Mouse (Mus musculus): ENCODE data around the gene Ndufa6. TPM values are rescaled to one million over a fixed set of nuclear protein-coding genes. Genes with fewer than 3 reads are reported as not detected.
"Not testable (repeated sequence)": the region's sequence is repeated elsewhere in the genome, so short reads cannot be mapped to it uniquely, and the experiment has no call there.

Gene Ndufa6
- 393 and 403 TPM in 2 replicates for polyA plus RNA-seq (2014; fragmentation: Nextera tagmentation; extraction: Ambion mirVana)

GRCm38 (mm10) chr15:82354126-82354945, at the start of gene Ndufa6:
Gene Ndufa6, minus strand, starts transcription at chr15:82354322.
- peaks cover 14% of the 10 kb centered on the region for H3K36me3 ChIP-seq (ENCODE audit: control insufficient read depth, insufficient read depth, low read length)
- peak within 1 kb of the TSS; percentile 58 for H3K4me3 ChIP-seq (ENCODE audit: low read depth, low read length)
- no peaks in the 10 kb centered on the region for H3K27me3 ChIP-seq (ENCODE audit: control insufficient read depth, insufficient read depth, low read length)
- 1% methylated on average over 57 of the region's 57 CpGs for WGBS
- H3K9me3 ChIP-seq (ENCODE audit: control insufficient read depth, low read depth, low read length): no peaks in the 10 kb centered on the region
- peak within 1 kb of the TSS; percentile 57 for H3K9ac ChIP-seq (replicated peaks; ENCODE audit: low read depth, low read length)
- H3K4me2 ChIP-seq (replicated peaks; ENCODE audit: low read depth, low read length): peak within 1 kb of the TSS; percentile 68
- H3K4me1 ChIP-seq (ENCODE audit: control insufficient read depth, insufficient read depth, low read length): peaks cover 15% of the 10 kb centered on the region; the same call in 1 of the 2 replicates
- ATAC-seq (ENCODE audit: insufficient number of reproducible peaks, insufficient read depth, low FRiP score, low read depth): peak; percentile 99
- peak within 1 kb of the TSS; percentile 73 for H3K27ac ChIP-seq (ENCODE audit: low read length)

GRCm38 (mm10) chr15:82403606-82404005, 49.5 kb upstream of the Ndufa6 start:
- H3K4me2 ChIP-seq (replicated peaks; ENCODE audit: low read depth, low read length): no peak overlapping the region
- H3K9me3 ChIP-seq (ENCODE audit: control insufficient read depth, low read depth, low read length): no peaks in the 10 kb centered on the region
- no peaks in the 10 kb centered on the region for H3K4me1 ChIP-seq (ENCODE audit: control insufficient read depth, insufficient read depth, low read length)
- H3K4me3 ChIP-seq (ENCODE audit: low read depth, low read length): no peak overlapping the region
- H3K27ac ChIP-seq (ENCODE audit: low read length): no peak overlapping the region
- no peak for ATAC-seq (ENCODE audit: insufficient number of reproducible peaks, insufficient read depth, low FRiP score, low read depth)
- H3K9ac ChIP-seq (replicated peaks; ENCODE audit: low read depth, low read length): no peak overlapping the region
- 90% methylated on average over 9 of the region's 9 CpGs for WGBS
- no peaks in the 10 kb centered on the region for H3K36me3 ChIP-seq (ENCODE audit: control insufficient read depth, insufficient read depth, low read length)
- H3K27me3 ChIP-seq (ENCODE audit: control insufficient read depth, insufficient read depth, low read length): no peaks in the 10 kb centered on the region

- 89% methylated on average over 6 of the region's 6 CpGs for WGBS
- Histone ChIP-seq H3K27me3 (ENCODE audit: control insufficient read depth, insufficient read depth, low read length) (no peaks in the 10 kb centered on the region), H3K4me3 (ENCODE audit: low read depth, low read length) (no peak overlapping the region), H3K4me1 (ENCODE audit: control insufficient read depth, insufficient read depth, low read length) (no peaks in the 10 kb centered on the region), H3K4me2 (replicated peaks; ENCODE audit: low read depth, low read length) (no peak overlapping the region), H3K9me3 (ENCODE audit: control insufficient read depth, low read depth, low read length) (no peaks in the 10 kb centered on the region), H3K36me3 (ENCODE audit: control insufficient read depth, insufficient read depth, low read length) (no peaks in the 10 kb centered on the region), H3K27ac (ENCODE audit: low read length) (no peak overlapping the region), H3K9ac (replicated peaks; ENCODE audit: low read depth, low read length) (no peak overlapping the region)
- no peak for ATAC-seq (ENCODE audit: insufficient number of reproducible peaks, insufficient read depth, low FRiP score, low read depth)
These were observed 48.6 kb upstream of the Ndufa6 start for GRCm38 (mm10) chr15:82402741-82403140.

- H3K4me2 ChIP-seq (replicated peaks; ENCODE audit: low read depth, low read length): no peak overlapping the region
- no peaks in the 10 kb centered on the region for H3K36me3 ChIP-seq (ENCODE audit: control insufficient read depth, insufficient read depth, low read length)
- H3K4me1 ChIP-seq (ENCODE audit: control insufficient read depth, insufficient read depth, low read length): no peaks in the 10 kb centered on the region
- no peak for ATAC-seq (ENCODE audit: insufficient number of reproducible peaks, insufficient read depth, low FRiP score, low read depth)
- H3K4me3 ChIP-seq (ENCODE audit: low read depth, low read length): no peak overlapping the region
- no peaks in the 10 kb centered on the region for H3K27me3 ChIP-seq (ENCODE audit: control insufficient read depth, insufficient read depth, low read length)
- no peaks in the 10 kb centered on the region for H3K9me3 ChIP-seq (ENCODE audit: control insufficient read depth, low read depth, low read length)
- H3K27ac ChIP-seq (ENCODE audit: low read length): no peak overlapping the region
- no peak overlapping the region for H3K9ac ChIP-seq (replicated peaks; ENCODE audit: low read depth, low read length)
These were observed 48.0 kb upstream of the Ndufa6 start for GRCm38 (mm10) chr15:82402106-82402505.

- H3K4me1 ChIP-seq (ENCODE audit: control insufficient read depth, insufficient read depth, low read length): no peaks in the 10 kb centered on the region
- no peak for ATAC-seq (ENCODE audit: insufficient number of reproducible peaks, insufficient read depth, low FRiP score, low read depth)
- no peaks in the 10 kb centered on the region for H3K36me3 ChIP-seq (ENCODE audit: control insufficient read depth, insufficient read depth, low read length)
- no peak overlapping the region for H3K27ac ChIP-seq (ENCODE audit: low read length)
- no peak overlapping the region for H3K4me3 ChIP-seq (ENCODE audit: low read depth, low read length)
- no peak overlapping the region for H3K4me2 ChIP-seq (replicated peaks; ENCODE audit: low read depth, low read length)
- no peaks in the 10 kb centered on the region for H3K9me3 ChIP-seq (ENCODE audit: control insufficient read depth, low read depth, low read length)
- no peaks in the 10 kb centered on the region for H3K27me3 ChIP-seq (ENCODE audit: control insufficient read depth, insufficient read depth, low read length)
- H3K9ac ChIP-seq (replicated peaks; ENCODE audit: low read depth, low read length): no peak overlapping the region
- 73% methylated on average over 2 of the region's 2 CpGs for WGBS
These were observed 47.4 kb upstream of the Ndufa6 start for GRCm38 (mm10) chr15:82401516-82401915.

- not testable (repeated sequence) for H3K27ac ChIP-seq (ENCODE audit: low read length); ATAC-seq (ENCODE audit: insufficient number of reproducible peaks, insufficient read depth, low FRiP score, low read depth); H3K4me2 ChIP-seq (replicated peaks; ENCODE audit: low read depth, low read length); H3K27me3 ChIP-seq (ENCODE audit: control insufficient read depth, insufficient read depth, low read length); H3K9ac ChIP-seq (replicated peaks; ENCODE audit: low read depth, low read length); H3K36me3 ChIP-seq (ENCODE audit: control insufficient read depth, insufficient read depth, low read length); H3K4me3 ChIP-seq (ENCODE audit: low read depth, low read length); H3K9me3 ChIP-seq (ENCODE audit: control insufficient read depth, low read depth, low read length); H3K4me1 ChIP-seq (ENCODE audit: control insufficient read depth, insufficient read depth, low read length)
- WGBS: 68% methylated on average over 3 of the region's 3 CpGs
These were observed 41.8 kb upstream of the Ndufa6 start for GRCm38 (mm10) chr15:82395955-82396354.

- H3K4me3 ChIP-seq (ENCODE audit: low read depth, low read length); H3K4me1 ChIP-seq (ENCODE audit: control insufficient read depth, insufficient read depth, low read length); H3K9me3 ChIP-seq (ENCODE audit: control insufficient read depth, low read depth, low read length); ATAC-seq (ENCODE audit: insufficient number of reproducible peaks, insufficient read depth, low FRiP score, low read depth); H3K27me3 ChIP-seq (ENCODE audit: control insufficient read depth, insufficient read depth, low read length); H3K9ac ChIP-seq (replicated peaks; ENCODE audit: low read depth, low read length); H3K4me2 ChIP-seq (replicated peaks; ENCODE audit: low read depth, low read length); H3K27ac ChIP-seq (ENCODE audit: low read length); H3K36me3 ChIP-seq (ENCODE audit: control insufficient read depth, insufficient read depth, low read length): not testable (repeated sequence)
- WGBS: 89% methylated on average over 2 of the region's 2 CpGs
These were observed 39.8 kb upstream of the Ndufa6 start, which contains the start of gene Cyp2d11 for GRCm38 (mm10) chr15:82393922-82394321. Gene Cyp2d11, minus strand, starts transcription at chr15:82394022.

- H3K9me3 ChIP-seq (ENCODE audit: control insufficient read depth, low read depth, low read length); H3K4me3 ChIP-seq (ENCODE audit: low read depth, low read length); H3K27me3 ChIP-seq (ENCODE audit: control insufficient read depth, insufficient read depth, low read length); H3K9ac ChIP-seq (replicated peaks; ENCODE audit: low read depth, low read length); ATAC-seq (ENCODE audit: insufficient number of reproducible peaks, insufficient read depth, low FRiP score, low read depth); H3K27ac ChIP-seq (ENCODE audit: low read length); H3K36me3 ChIP-seq (ENCODE audit: control insufficient read depth, insufficient read depth, low read length); H3K4me2 ChIP-seq (replicated peaks; ENCODE audit: low read depth, low read length); H3K4me1 ChIP-seq (ENCODE audit: control insufficient read depth, insufficient read depth, low read length): not testable (repeated sequence)
- 86% methylated on average over 10 of the region's 10 CpGs for WGBS
These were observed 35.8 kb upstream of the Ndufa6 start for GRCm38 (mm10) chr15:82389916-82390315.
